Mouse (Mus musculus) stomach, embryonic 14.5 days (tissue): ENCODE measurements around the gene Gnb2. TPM values are rescaled to one million over a fixed set of nuclear protein-coding genes. Genes with fewer than 3 reads are reported as not detected.

Experiments
- ATAC-seq: fragments of 200-750 bp; cut with Nextera tagmentation; 2 replicates; pipeline ENCODE4 v1.8.0; 2017; ENCODE audit warnings: low read depth, moderate TSS enrichment; ENCODE audit not compliant: insufficient number of reproducible peaks, insufficient read depth, low FRiP score
- H3K27ac ChIP-seq: fragments of 300-500 bp; sonication (generic); 2 replicates; pipeline ENCODE4 v1.5.1; 2014; ENCODE audit warnings: mild to moderate bottlenecking, low read length, moderate library complexity, mixed read lengths
- H3K27me3 ChIP-seq: fragments of 300-500 bp; sonication (generic); 2 replicates; pipeline ENCODE4 v1.6.1; 2014; ENCODE audit warnings: low read length, control low read depth, mixed read lengths; ENCODE audit not compliant: control insufficient read depth, insufficient read depth
- H3K36me3 ChIP-seq: fragments of 300-500 bp; sonication (generic); 2 replicates; pipeline ENCODE4 v1.6.1; 2014; ENCODE audit warnings: mild to moderate bottlenecking, control low read depth, low read length, moderate library complexity, mixed read lengths; ENCODE audit not compliant: control insufficient read depth, insufficient read depth
- H3K4me1 ChIP-seq: fragments of 300-500 bp; sonication (generic); 2 replicates; pipeline ENCODE4 v1.6.1; 2014; ENCODE audit warnings: low read length, control low read depth, mixed read lengths; ENCODE audit not compliant: control insufficient read depth, insufficient read depth
- H3K4me2 ChIP-seq: fragments of 300-500 bp; sonication (generic); replicated peaks from 2 replicates; pipeline ENCODE4 v1.6.1; 2014; ENCODE audit warnings: low read depth, low read length, control low read depth
- H3K4me3 ChIP-seq: fragments of 300-500 bp; sonication (generic); 2 replicates; pipeline ENCODE4 v1.5.1; 2014; ENCODE audit warnings: low read depth, low read length, control low read depth
- H3K9ac ChIP-seq: fragments of 300-500 bp; sonication (generic); replicated peaks from 2 replicates; pipeline ENCODE4 v1.6.1; 2014; ENCODE audit warnings: low read depth, mild to moderate bottlenecking, control low read depth, low read length, moderate library complexity, mixed read lengths
- H3K9me3 ChIP-seq: fragments of 300-500 bp; sonication (generic); 2 replicates; pipeline ENCODE4 v1.6.1; 2016; ENCODE audit warnings: low read depth, low read length, control low read depth; ENCODE audit not compliant: control insufficient read depth
- WGBS: fragments of 180-500 bp; shearing (Covaris S2); extraction: QIAGEN DNeasy Blood & Tissue Kit; methylation state at CpG from one replicate; pipeline ENCODE4 v1.1.7; 2014; 5-methylcytosine and 5-hydroxymethylcytosine counted together
- polyA plus RNA-seq: library from polyadenylated mRNA; unstranded; fragments of >200 nt; fragmentation: Nextera tagmentation; extraction: Ambion mirVana; gene quantifications from 2 replicates; pipeline ENCODE4 v1.2.1, GENCODE M21; 2014

Gnb2 gene
- polyA plus RNA-seq, 1 experiment from 2014 or later, result 404 TPM

GRCm38 (mm10) chr5:137521861-137522260 lies 11.4 kb downstream of the Gnb2 start:
- H3K4me1 ChIP-seq, result 0 out of 2 replicates have a peak, but pooled peaks cover 2% of the 10 kb centered on the region
- H3K27me3 ChIP-seq, result no peaks in the 10 kb centered on the region
- no peak for ATAC-seq
- H3K4me2 ChIP-seq, result no peak overlapping the region
- H3K9me3 ChIP-seq, result no peaks in the 10 kb centered on the region
- WGBS, result 71% methylated on average over 9 of the region's 9 CpGs
- no peak overlapping the region for H3K4me3 ChIP-seq
- H3K36me3 ChIP-seq, result peaks cover 88% of the 10 kb centered on the region
- H3K27ac ChIP-seq, result no peak overlapping the region
- H3K9ac ChIP-seq, result no peak overlapping the region

- WGBS, result 89% methylated on average over 27 of the region's 27 CpGs
- Histone ChIP-seq H3K36me3 (peaks cover 71% of the 10 kb centered on the region), H3K27ac (no peak overlapping the region), H3K27me3 (no peaks in the 10 kb centered on the region), H3K4me2 (no peak overlapping the region), H3K9me3 (no peaks in the 10 kb centered on the region), H3K4me1 (no peaks in the 10 kb centered on the region), H3K4me3 (no peak overlapping the region), H3K9ac (no peak overlapping the region)
- no peak for ATAC-seq
These were observed 13.4 kb downstream of the Gnb2 start for GRCm38 (mm10) chr5:137519691-137520550.

- Histone ChIP-seq H3K4me3 (no peak within 1 kb of the TSS), H3K27ac (no peak within 1 kb of the TSS), H3K4me1 (no peaks in the 10 kb centered on the region), H3K9me3 (no peaks in the 10 kb centered on the region), H3K4me2 (no peak within 1 kb of the TSS), H3K27me3 (no peaks in the 10 kb centered on the region), H3K36me3 (peaks cover 63% of the 10 kb centered on the region), H3K9ac (no peak within 1 kb of the TSS)
- no peak for ATAC-seq
- 68% methylated on average over 5 of the region's 5 CpGs for WGBS
These were observed 14.9 kb downstream of the Gnb2 start, which contains the start of gene Gigyf1 for GRCm38 (mm10) chr5:137518436-137518835. Gene Gigyf1 (plus strand): TSS chr5:137518548.

GRCm38 (mm10) chr5:137514811-137515210 lies 18.5 kb downstream of the Gnb2 start:
- H3K4me3 ChIP-seq, result no peak overlapping the region
- H3K4me1 ChIP-seq, result peaks cover 14% of the 10 kb centered on the region
- WGBS, result 92% methylated on average over 3 of the region's 3 CpGs
- H3K27me3 ChIP-seq, result no peaks in the 10 kb centered on the region
- no peak for ATAC-seq
- no peak overlapping the region for H3K27ac ChIP-seq
- H3K9ac ChIP-seq, result no peak overlapping the region
- H3K36me3 ChIP-seq, result peaks cover 27% of the 10 kb centered on the region
- H3K4me2 ChIP-seq, result no peak overlapping the region
- H3K9me3 ChIP-seq, result no peaks in the 10 kb centered on the region

GRCm38 (mm10) chr5:137513951-137514721 lies 19.2 kb downstream of the Gnb2 start:
- H3K27me3 ChIP-seq, result no peaks in the 10 kb centered on the region
- H3K9me3 ChIP-seq, result no peaks in the 10 kb centered on the region
- ATAC-seq, result no peak
- peaks cover 14% of the 10 kb centered on the region for H3K4me1 ChIP-seq
- H3K27ac ChIP-seq, result no peak overlapping the region
- no peak overlapping the region for H3K9ac ChIP-seq
- WGBS, result 82% methylated on average over 12 of the region's 12 CpGs
- H3K4me2 ChIP-seq, result no peak overlapping the region
- H3K36me3 ChIP-seq, result peaks cover 21% of the 10 kb centered on the region
- H3K4me3 ChIP-seq, result no peak overlapping the region

- H3K4me2 ChIP-seq, result no peak overlapping the region
- H3K4me3 ChIP-seq, result no peak overlapping the region
- no peak for ATAC-seq
- no peak overlapping the region for H3K9ac ChIP-seq
- no peaks in the 10 kb centered on the region for H3K9me3 ChIP-seq
- H3K27me3 ChIP-seq, result no peaks in the 10 kb centered on the region
- peaks cover 14% of the 10 kb centered on the region for H3K4me1 ChIP-seq
- no peak overlapping the region for H3K27ac ChIP-seq
- 78% methylated on average over 11 of the region's 11 CpGs for WGBS
- H3K36me3 ChIP-seq, result peaks cover 11% of the 10 kb centered on the region; the same call in 1 of the 2 replicates
These were observed 20.2 kb downstream of the Gnb2 start for GRCm38 (mm10) chr5:137512847-137513794.

- peaks cover 14% of the 10 kb centered on the region for H3K4me1 ChIP-seq
- H3K27ac ChIP-seq, result no peak overlapping the region
- H3K9ac ChIP-seq, result peak overlapping the region; percentile 98; the same call in 1 of the 2 replicates
- no peaks in the 10 kb centered on the region for H3K9me3 ChIP-seq
- peaks cover 7% of the 10 kb centered on the region; the same call in 1 of the 2 replicates for H3K36me3 ChIP-seq
- no peaks in the 10 kb centered on the region for H3K27me3 ChIP-seq
- no peak for ATAC-seq
- peak overlapping the region; percentile 100 for H3K4me3 ChIP-seq
- H3K4me2 ChIP-seq, result peak overlapping the region; percentile 68
- 53% methylated on average over 3 of the region's 3 CpGs for WGBS
These were observed 21.6 kb downstream of the Gnb2 start for GRCm38 (mm10) chr5:137511706-137512105.
